11 mouse cellular contexts compared by ENCODE assay signal in genomic region chr11:47890315-47890714, GRCm38 (mm10).
DNase-seq lines count a peak whose midpoint lies in the region; ATAC-seq and TF ChIP-seq lines count a peak whose summit lies in the region.
"Had no signal": no experiment of that assay in that cellular context is flagged by ENCODE, and none has a peak within 500 bp of the region (broad histone marks: within the 10 kb centered on the region; RNA-seq: fewer than 3 reads in every experiment).

No protein-coding gene starts in this region.

- no peaks in the 10 kb centered on the region for H3K4me1 ChIP-seq in lung, postnatal 0 days (ENCODE audit: insufficient read depth, low read depth, low read length)
- H3K4me1 ChIP-seq: embryonic facial prominence, embryonic 15.5 days; midbrain, embryonic 12.5 days had no signal

- no peak overlapping the region for H3K9ac ChIP-seq in lung, postnatal 0 days (replicated peaks; ENCODE audit: low read depth)
- H3K9ac ChIP-seq: embryonic facial prominence, embryonic 15.5 days; midbrain, embryonic 12.5 days had no signal

- intact Hi-C loops in gastrocnemius, adult 2 months (cut with DNase I) = no loop called here

- H3K4me3 ChIP-seq in gastrocnemius, adult 2 months = no peak overlapping the region
- no peak overlapping the region for H3K4me3 ChIP-seq in lung, postnatal 0 days (ENCODE audit: low read depth, low read length)
- H3K4me3 ChIP-seq: embryonic facial prominence, embryonic 15.5 days; midbrain, embryonic 12.5 days had no signal

- peak; percentile 51 for TF ChIP-seq CTCF in gastrocnemius, adult 2 months (IDR thresholded peaks at IDR 0.05)
- TF ChIP-seq CTCF in lung, postnatal 0 days (IDR thresholded peaks at IDR 0.05) = peak; percentile 55

- H3K4me2 ChIP-seq in lung, postnatal 0 days (replicated peaks; ENCODE audit: low read depth, low read length) = no peak overlapping the region
- H3K4me2 ChIP-seq: embryonic facial prominence, embryonic 15.5 days; midbrain, embryonic 12.5 days had no signal

- no peak overlapping the region for H3K27ac ChIP-seq in gastrocnemius, adult 2 months
- H3K27ac ChIP-seq in lung, postnatal 0 days (ENCODE audit: low read length) = no peak overlapping the region
- H3K27ac ChIP-seq: embryonic facial prominence, embryonic 15.5 days; midbrain, embryonic 12.5 days had no signal

- H3K36me3 ChIP-seq in lung, postnatal 0 days (ENCODE audit: insufficient read depth, low read length) = no peaks in the 10 kb centered on the region
- H3K36me3 ChIP-seq: embryonic facial prominence, embryonic 15.5 days; G1E; midbrain, embryonic 12.5 days had no signal

- no peaks in the 10 kb centered on the region for H3K9me3 ChIP-seq in lung, postnatal 0 days (ENCODE audit: low read length)
- H3K9me3 ChIP-seq: embryonic facial prominence, embryonic 15.5 days; G1E; midbrain, embryonic 12.5 days had no signal

- WGBS in lung, postnatal 0 days = 41% methylated on average over 2 of the region's 2 CpGs

- TF ChIP-seq EP300 in lung, postnatal 0 days (IDR thresholded peaks at IDR 0.05) = no peak

- no peaks in the 10 kb centered on the region for H3K27me3 ChIP-seq in lung, postnatal 0 days (replicated peaks; ENCODE audit: insufficient read depth, low read length)
- H3K27me3 ChIP-seq: embryonic facial prominence, embryonic 15.5 days; midbrain, embryonic 12.5 days had no signal

- no peak for ATAC-seq in lung, postnatal 0 days

- no peak for DNase-seq in gastrocnemius, adult 2 months
- no peak for DNase-seq in gastrocnemius, adult 18-20 months (ENCODE audit: low spot score)
- no peak for DNase-seq in lung, postnatal 0 days (ENCODE audit: low spot score)
- DNase-seq in lung, postnatal 25 days (ENCODE audit: low spot score) = no peak
- peak; percentile 5 for DNase-seq in embryo, embryonic 9.5 days (ENCODE audit: extremely low spot score)
- peak; percentile 24 for DNase-seq in lung, postnatal 14 days
- no peak for DNase-seq in ovary, postnatal 14 days (ENCODE audit: low spot score)
- no peak for DNase-seq in cerebellum, adult 18-20 months

Comparison
In these comparisons a context has a peak if more than half of its experiments do, and no peak if none do; other contexts are left out.
1. DNase-seq: peak in embryo, embryonic 9.5 days (single experiment) and lung, postnatal 14 days (single experiment); none in gastrocnemius, adult 2 months (single experiment), gastrocnemius, adult 18-20 months (single experiment), lung, postnatal 0 days (single experiment), lung, postnatal 25 days (single experiment), ovary, postnatal 14 days (single experiment) and cerebellum, adult 18-20 months (0 of 2).